Mouse (Mus musculus) midbrain, embryonic 14.5 days (tissue): ENCODE measurements around the gene Olfr1134. TPM values are rescaled to one million over a fixed set of nuclear protein-coding genes. Genes with fewer than 3 reads are reported as not detected.

ENCODE experiments used
- polyA plus RNA-seq: library from polyadenylated mRNA; unstranded; fragments of >200 nt; fragmentation: Nextera tagmentation; extraction: Ambion mirVana; gene quantifications from 2 replicates; pipeline ENCODE4 v1.2.1, GENCODE M21; 2014

Olfr1134 gene
- polyA plus RNA-seq, 1 experiment from 2014 or later = not detected

Other genes with a start within 250 kb of the Olfr1134 start
- not detected in 2 replicates for gene Olfr1123, start 241.8 kb downstream of the Olfr1134 start, polyA plus RNA-seq
- not detected in 2 replicates for gene Olfr1124, start 228.2 kb downstream of the Olfr1134 start, polyA plus RNA-seq
- gene Olfr1126, start 204.5 kb downstream of the Olfr1134 start, polyA plus RNA-seq = not detected in 2 replicates
- not detected in 2 replicates for gene Pramel7, start 161.4 kb downstream of the Olfr1134 start, polyA plus RNA-seq
- gene Pramel6, start 151.9 kb downstream of the Olfr1134 start, polyA plus RNA-seq = not detected in 2 replicates
- gene Olfr153, start 126.7 kb downstream of the Olfr1134 start, polyA plus RNA-seq = not detected in 2 replicates
- not detected in 2 replicates for gene Olfr1128, start 112.9 kb downstream of the Olfr1134 start, polyA plus RNA-seq
- not detected in 2 replicates for gene Olfr1129, start 84.6 kb downstream of the Olfr1134 start, polyA plus RNA-seq
- gene Olfr1130, start 52.2 kb downstream of the Olfr1134 start, polyA plus RNA-seq = not detected in 2 replicates
- gene Olfr1131, start 31.4 kb downstream of the Olfr1134 start, polyA plus RNA-seq = not detected in 2 replicates
- not detected in 2 replicates for gene Olfr1132, start 20.9 kb downstream of the Olfr1134 start, polyA plus RNA-seq
- not detected in 2 replicates for gene Olfr1133, start 11.1 kb downstream of the Olfr1134 start, polyA plus RNA-seq
- gene Olfr1135, start 15.2 kb upstream of the Olfr1134 start, polyA plus RNA-seq = not detected in 2 replicates
- not detected in 2 replicates for gene Olfr1136, start 35.5 kb upstream of the Olfr1134 start, polyA plus RNA-seq
- not detected in 2 replicates for gene Olfr1137, start 54.7 kb upstream of the Olfr1134 start, polyA plus RNA-seq
- gene Olfr1138, start 81.5 kb upstream of the Olfr1134 start, polyA plus RNA-seq = not detected in 2 replicates
- not detected in 2 replicates for gene Olfr1140, start 85.3 kb upstream of the Olfr1134 start, polyA plus RNA-seq
- gene Olfr1141, start 95.5 kb upstream of the Olfr1134 start, polyA plus RNA-seq = not detected in 2 replicates
- not detected in 2 replicates for gene Olfr152, start 121.0 kb upstream of the Olfr1134 start, polyA plus RNA-seq
- gene Olfr1143, start 142.1 kb upstream of the Olfr1134 start, polyA plus RNA-seq = not detected in 2 replicates
- gene Olfr1145, start 151.4 kb upstream of the Olfr1134 start, polyA plus RNA-seq = not detected in 2 replicates
- gene Olfr1148, start 172.1 kb upstream of the Olfr1134 start, polyA plus RNA-seq = not detected in 2 replicates
- not detected in 2 replicates for gene Olfr1150-ps1, start 185.5 kb upstream of the Olfr1134 start, polyA plus RNA-seq
- gene Olfr1151, start 197.4 kb upstream of the Olfr1134 start, polyA plus RNA-seq = not detected in 2 replicates
- not detected in 2 replicates for gene Olfr1152, start 208.0 kb upstream of the Olfr1134 start, polyA plus RNA-seq
- gene Olfr1153, start 236.5 kb upstream of the Olfr1134 start, polyA plus RNA-seq = not detected in 2 replicates
- gene Olfr1154, start 246.7 kb upstream of the Olfr1134 start, polyA plus RNA-seq = not detected in 2 replicates